ENCODE assay signal across 10 mouse cellular contexts in the genomic region with DNA sequence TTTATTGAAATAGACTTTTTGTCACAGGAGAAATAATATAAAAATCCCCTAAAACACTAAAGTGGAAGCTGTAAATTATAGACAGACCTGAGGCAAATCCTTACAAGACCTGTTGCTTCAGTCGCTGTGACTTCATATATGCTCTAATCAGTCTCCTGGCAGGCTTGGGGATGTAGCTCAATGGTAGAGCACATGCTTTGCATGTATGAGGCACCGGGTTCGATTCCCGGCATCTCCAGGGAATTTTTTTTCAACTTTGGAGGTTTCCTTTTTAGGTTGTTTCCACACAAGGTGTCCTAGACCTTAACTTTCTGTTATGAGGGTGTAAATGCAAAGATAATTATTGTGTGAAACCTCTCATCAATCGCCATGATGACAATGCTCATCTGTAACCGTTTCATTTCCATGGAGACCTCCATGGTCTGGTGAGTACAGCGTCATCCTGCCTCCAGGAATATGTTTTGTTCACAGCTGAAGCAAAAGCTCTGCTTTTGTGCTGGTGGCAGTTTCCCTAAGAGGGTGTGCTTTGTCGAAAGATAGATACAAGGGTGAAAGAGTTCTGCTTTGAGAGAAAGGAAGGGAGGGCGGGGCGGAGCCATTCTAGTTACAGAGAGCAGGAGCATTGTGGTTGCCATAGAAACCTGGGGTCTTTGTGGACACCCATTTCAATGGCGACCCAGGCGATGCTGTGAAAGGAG. TPM values are rescaled to one million over a fixed set of nuclear protein-coding genes. Genes with fewer than 3 reads are reported as not detected.
DNase-seq lines count a peak whose midpoint lies in the region; ATAC-seq and TF ChIP-seq lines count a peak whose summit lies in the region.
"Had no signal": no experiment of that assay in that cellular context is flagged by ENCODE, and none has a peak within 500 bp of the region (broad histone marks: within the 10 kb centered on the region; RNA-seq: fewer than 3 reads in every experiment).

Tceal3 (plus strand) TSS at position 644 of the 698 bp plus-strand sequence.

- H3K9ac ChIP-seq in CH12.LX (ENCODE audit: insufficient read depth, low read depth) = no peak within 1 kb of the TSS
- peak within 1 kb of the TSS; percentile 28; the same call in 1 of the 2 replicates for H3K9ac ChIP-seq in neural tube, embryonic 11.5 days (ENCODE audit: low read length)
- H3K9ac ChIP-seq: stomach, embryonic 15.5 days had no signal

- no peaks in the 10 kb centered on the region for H3K27me3 ChIP-seq in CH12.LX (replicated peaks)
- H3K27me3 ChIP-seq in forebrain, embryonic 10.5 days (ENCODE audit: poor library complexity, severe bottlenecking) = no peaks in the 10 kb centered on the region; the same call in 1 of the 2 replicates
- H3K27me3 ChIP-seq in neural tube, embryonic 11.5 days (ENCODE audit: control insufficient read depth, insufficient read depth, low read length) = no peaks in the 10 kb centered on the region
- H3K27me3 ChIP-seq: stomach, embryonic 15.5 days had no signal

- TF ChIP-seq EP300 in CH12.LX (IDR thresholded peaks at IDR 0.05; ENCODE audit: low read length) = no peak

- WGBS in forebrain, embryonic 10.5 days = 44% methylated on average over 12 of the region's 12 CpGs
- 34% methylated on average over 12 of the region's 12 CpGs for WGBS in neural tube, embryonic 11.5 days

- dilution Hi-C loops in CH12.LX (cut with MboI; ENCODE audit: extremely low pct_ligation_motif_present, extremely low pct_unique_long_range_greater_than_20kb, low sequenced_read_pairs) = no loop called here

- peak; percentile 62 for DNase-seq in CH12.LX (ENCODE audit: extremely low read depth)
- DNase-seq in brain, adult 2 months (ENCODE audit: low read depth, low spot score) = peak; percentile 85
- peak; percentile 60 for DNase-seq in forebrain, embryonic 10.5 days (ENCODE audit: extremely low spot score, low spot score)
- DNase-seq in layer of hippocampus, postnatal 10 days (ENCODE audit: low spot score in 2 of 2) = peak; percentile 69 to 70
- DNase-seq in neural tube, embryonic 11.5 days (ENCODE audit: low spot score) = peak; percentile 68
- no peak for DNase-seq in ovary, postnatal 36 days (ENCODE audit: low spot score)
- DNase-seq in heart, postnatal 10 days = no peak
- DNase-seq in urinary bladder, postnatal 36 days (ENCODE audit: low spot score in 2 of 2) = no peak

- intact Hi-C loops in heart, postnatal 10 days (cut with DNase I) = no loop called here

- peak; percentile 92 for ATAC-seq in neural tube, embryonic 11.5 days (ENCODE audit: insufficient read depth, low FRiP score, low TSS enrichment)

- no peak within 1 kb of the TSS for H3K27ac ChIP-seq in CH12.LX (ENCODE audit: insufficient read depth, low read depth)
- H3K27ac ChIP-seq in forebrain, embryonic 10.5 days = peak within 1 kb of the TSS; percentile 79
- peak within 1 kb of the TSS; percentile 53; the same call in 1 of the 2 replicates for H3K27ac ChIP-seq in neural tube, embryonic 11.5 days (ENCODE audit: low read depth, low read length)
- H3K27ac ChIP-seq: stomach, embryonic 15.5 days had no signal

- H3K4me1 ChIP-seq in CH12.LX (ENCODE audit: control insufficient read depth in 1 of 2, insufficient read depth in 2 of 2) = no peaks in the 10 kb centered on the region
- H3K4me1 ChIP-seq in forebrain, embryonic 10.5 days = peaks cover 6% of the 10 kb centered on the region
- H3K4me1 ChIP-seq in neural tube, embryonic 11.5 days (ENCODE audit: control insufficient read depth, insufficient read depth, low read length) = no peaks in the 10 kb centered on the region
- H3K4me1 ChIP-seq: stomach, embryonic 15.5 days had no signal

- peak within 1 kb of the TSS; percentile 45 to 65 (median 56) for H3K4me3 ChIP-seq in CH12.LX (replicated peaks in 1 of 3; ENCODE audit: low read depth in 2 of 3, low read length in 2 of 3, poor library complexity in 1 of 3)
- peak within 1 kb of the TSS; percentile 38 for H3K4me3 ChIP-seq in forebrain, embryonic 10.5 days
- peak within 1 kb of the TSS; percentile 19 for H3K4me3 ChIP-seq in neural tube, embryonic 11.5 days (ENCODE audit: low read depth, low read length)
- H3K4me3 ChIP-seq: stomach, embryonic 15.5 days had no signal

- no peak for TF ChIP-seq CTCF in CH12.LX (conservative IDR thresholded peaks at IDR 0.05 in 1 of 2, IDR thresholded peaks at IDR 0.05 in 1 of 2; ENCODE audit: low read depth in 2 of 2, low read length in 2 of 2)

- peak within 1 kb of the TSS; percentile 78; the same call in 1 of the 2 replicates for H3K4me2 ChIP-seq in CH12.LX (ENCODE audit: insufficient read depth, low read depth, poor library complexity, severe bottlenecking)
- peak within 1 kb of the TSS; percentile 29; the same call in 1 of the 2 replicates for H3K4me2 ChIP-seq in neural tube, embryonic 11.5 days (ENCODE audit: low read depth)
- H3K4me2 ChIP-seq: stomach, embryonic 15.5 days had no signal

- TF ChIP-seq RAD21 in CH12.LX (IDR thresholded peaks at IDR 0.05; ENCODE audit: low read depth, low read length) = no peak

- in situ Hi-C loops in CH12.LX (cut with MboI; ENCODE audit: low pct_ligation_motif_present, low pct_unique_long_range_greater_than_20kb, low sequenced_read_pairs) = no loop called here

- no peaks in the 10 kb centered on the region for H3K36me3 ChIP-seq in CH12.LX (replicated peaks in 1 of 2; ENCODE audit: control insufficient read depth in 1 of 2, insufficient read depth in 1 of 2, low read length in 1 of 2)
- no peaks in the 10 kb centered on the region for H3K36me3 ChIP-seq in forebrain, embryonic 10.5 days (replicated peaks)
- no peaks in the 10 kb centered on the region for H3K36me3 ChIP-seq in neural tube, embryonic 11.5 days (ENCODE audit: control insufficient read depth, insufficient read depth, low read length)
- H3K36me3 ChIP-seq: G1E; stomach, embryonic 15.5 days had no signal

- TF ChIP-seq POLR2A in CH12.LX (IDR thresholded peaks at IDR 0.05; ENCODE audit: low read depth, low read length) = no peak

- H3K9me3 ChIP-seq in CH12.LX (replicated peaks; ENCODE audit: low read length) = no peaks in the 10 kb centered on the region
- H3K9me3 ChIP-seq in forebrain, embryonic 10.5 days = no peaks in the 10 kb centered on the region
- H3K9me3 ChIP-seq in neural tube, embryonic 11.5 days (ENCODE audit: control insufficient read depth, low read length) = no peaks in the 10 kb centered on the region
- H3K9me3 ChIP-seq: G1E; stomach, embryonic 15.5 days had no signal

- H3K79me2 ChIP-seq in CH12.LX (replicated peaks; ENCODE audit: control insufficient read depth, extremely low read depth, insufficient read depth, poor library complexity, severe bottlenecking) = no peaks in the 10 kb centered on the region

TF ChIP-seq in CH12.LX, 34 proteins besides CTCF, POLR2A, EP300 and RAD21:
- TF ChIP-seq MAZ (IDR thresholded peaks at IDR 0.05; ENCODE audit: low read depth, low read length) (no peak), ELF1 (IDR thresholded peaks at IDR 0.05; ENCODE audit: low read depth, low read length) (peak; percentile 95), SMC3 (IDR thresholded peaks at IDR 0.05; ENCODE audit: low read depth, low read length) (no peak), RCOR1 (conservative IDR thresholded peaks at IDR 0.05; ENCODE audit: low read depth, low read length) (no peak), ZC3H11A (IDR thresholded peaks at IDR 0.05; ENCODE audit: low read depth, low read length) (no peak), USF2 (conservative IDR thresholded peaks at IDR 0.05; ENCODE audit: low read depth, low read length) (no peak), NRF1 (IDR thresholded peaks at IDR 0.05; ENCODE audit: low read depth, low read length) (peak; percentile 48; the same call in 1 of the 2 replicates), MAFK (IDR thresholded peaks at IDR 0.05; ENCODE audit: insufficient replicate concordance, low read length) (peak; percentile 86; the same call in 1 of the 2 replicates), TBP (conservative IDR thresholded peaks at IDR 0.05; ENCODE audit: low read depth, low read length) (peak; percentile 100), USF1 (IDR thresholded peaks at IDR 0.05; ENCODE audit: low read depth, low read length) (no peak), GABPA (IDR thresholded peaks at IDR 0.05; ENCODE audit: insufficient replicate concordance, low read depth, low read length) (no peak), PAX5 (IDR thresholded peaks at IDR 0.05; ENCODE audit: low read length) (no peak), ETS1 (conservative IDR thresholded peaks at IDR 0.05; ENCODE audit: low read depth, low read length) (no peak), JUN (IDR thresholded peaks at IDR 0.05; ENCODE audit: insufficient read depth, low read depth, low read length) (no peak), KAT2A (IDR thresholded peaks at IDR 0.05; ENCODE audit: insufficient replicate concordance, low read length) (0 out of 2 replicates have a peak, but pooled peaks have one; percentile 49), TCF12 (IDR thresholded peaks at IDR 0.05; ENCODE audit: low read depth, low read length) (no peak)

RNA-seq across cellular contexts. Expression of gene Tceal3, which starts in this region (rescaled TPM):
- total RNA-seq in CH12.LX (2012; rRNA removed) = not detected in 2 replicates
- total RNA-seq in CH12.LX (2014; rRNA removed) = not detected in 2 replicates
- not detected in 2 replicates for polyA plus RNA-seq in CH12.LX (2012; ENCODE audit: insufficient read length, low read depth)
- 8.0 and 10.3 TPM in 2 replicates for polyA plus RNA-seq in forebrain, embryonic 10.5 days (2016; fragmentation: Nextera tagmentation; extraction: Ambion mirVana)
- total RNA-seq in layer of hippocampus, postnatal 10 days (2021) = 100 to 1,000 TPM; 138 to 140 TPM
- 9.5 and 9.9 TPM in 2 replicates for polyA plus RNA-seq in neural tube, embryonic 11.5 days (2014; fragmentation: Nextera tagmentation; extraction: Ambion mirVana)
- total RNA-seq in heart, postnatal 10 days (2021) = under 1 TPM; 0.79 to 0.84 TPM
- polyA plus RNA-seq: G1E had no signal

Comparison
In these comparisons a context has a peak if more than half of its experiments do, and no peak if none do; other contexts are left out.
1. RNA of gene Tceal3 (total RNA-seq): 138 to 140 TPM in layer of hippocampus, postnatal 10 days; 0.79 to 0.84 TPM in heart, postnatal 10 days and not detected in CH12.LX; every median in the first group is over 10 times any median in the second.
2. Peak in DNase-seq, H3K4me3 ChIP-seq and H3K4me2 ChIP-seq in CH12.LX; RNA of the gene not detected or under 1 TPM.
3. DNase-seq: peak in brain, adult 2 months (single experiment), forebrain, embryonic 10.5 days (single experiment), layer of hippocampus, postnatal 10 days (2 of 2) and neural tube, embryonic 11.5 days (single experiment); none in ovary, postnatal 36 days (single experiment), heart, postnatal 10 days (0 of 2) and urinary bladder, postnatal 36 days (0 of 2).
4. Peak in every context shown above with its lines, with median percentiles within 50 percentile points of each other: H3K4me3 ChIP-seq.